Mouse (Mus musculus): ENCODE data around the gene Stx16.

DNA sequence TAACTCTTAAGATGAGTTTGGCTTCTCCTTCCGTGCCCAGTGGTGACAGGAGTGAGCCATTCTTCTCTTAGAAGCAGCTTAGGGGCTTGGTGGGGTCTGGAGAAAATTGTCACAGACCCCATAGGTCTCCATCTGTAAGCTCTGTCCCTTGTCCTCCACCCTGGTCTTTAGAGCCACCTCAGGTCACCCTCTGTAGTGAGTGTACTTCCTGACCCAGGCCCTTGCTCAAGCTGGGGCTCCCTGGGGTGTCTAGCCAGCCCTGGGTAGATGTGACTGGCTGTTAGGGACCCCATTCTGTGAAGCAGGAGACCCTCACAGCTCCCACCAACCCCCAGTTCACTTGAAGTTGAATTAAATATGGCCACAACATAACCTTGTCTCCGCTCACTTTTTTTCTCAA lies 46.2 kb downstream of the Stx16 start:
- no peak for TF ChIP-seq CTCF (IDR thresholded peaks at IDR 0.05; ENCODE audit: low read depth, low read length)
- no peak for TF ChIP-seq GATA1 (IDR thresholded peaks at IDR 0.05; ENCODE audit: borderline replicate concordance, low read length)
- no peak for TF ChIP-seq GATA2 (IDR thresholded peaks at IDR 0.05; ENCODE audit: borderline replicate concordance, low read depth, low read length)
- no peak for TF ChIP-seq POLR2AphosphoS5 (IDR thresholded peaks at IDR 0.05; ENCODE audit: insufficient replicate concordance, low read depth, low read length)
- no peak for TF ChIP-seq TAL1 (conservative IDR thresholded peaks at IDR 0.05; ENCODE audit: low read depth, low read length)

Measured in G1E (cell line).